Mouse (Mus musculus): ENCODE results near the gene A530016L24Rik. TPM values are rescaled to one million over a fixed set of nuclear protein-coding genes. Genes with fewer than 3 reads are reported as not detected.

A530016L24Rik gene
- polyA plus RNA-seq, 1 experiment from 2014 or later, result 0.04 TPM

GRCm38 (mm10) chr12:112510365-112510732, 21.1 kb downstream of the A530016L24Rik start:
- no peak overlapping the region for H3K4me3 ChIP-seq (ENCODE audit: low read depth, low read length)
- no peak overlapping the region for H3K4me2 ChIP-seq (ENCODE audit: low read depth, low read length)
- H3K36me3 ChIP-seq (ENCODE audit: control insufficient read depth, insufficient read depth), result no peaks in the 10 kb centered on the region
- no peaks in the 10 kb centered on the region for H3K9me3 ChIP-seq (replicated peaks; ENCODE audit: control insufficient read depth, low read length)
- ATAC-seq (ENCODE audit: low read depth), result no peak
- 24% methylated on average over 7 of the region's 7 CpGs for WGBS (ENCODE audit: insufficient replicate concordance)
- peaks cover 21% of the 10 kb centered on the region for H3K27me3 ChIP-seq (ENCODE audit: control insufficient read depth, insufficient read depth, low read depth, low read length)
- no peak overlapping the region for H3K27ac ChIP-seq (ENCODE audit: low read length)
- H3K9ac ChIP-seq (ENCODE audit: low read depth, low read length), result no peak overlapping the region
- no peaks in the 10 kb centered on the region for H3K4me1 ChIP-seq (ENCODE audit: control insufficient read depth, low read depth, low read length)

GRCm38 (mm10) chr12:112510733-112511372, 21.6 kb downstream of the A530016L24Rik start:
- Histone ChIP-seq H3K4me3 (ENCODE audit: low read depth, low read length) (no peak overlapping the region), H3K27ac (ENCODE audit: low read length) (no peak overlapping the region)

DNA sequence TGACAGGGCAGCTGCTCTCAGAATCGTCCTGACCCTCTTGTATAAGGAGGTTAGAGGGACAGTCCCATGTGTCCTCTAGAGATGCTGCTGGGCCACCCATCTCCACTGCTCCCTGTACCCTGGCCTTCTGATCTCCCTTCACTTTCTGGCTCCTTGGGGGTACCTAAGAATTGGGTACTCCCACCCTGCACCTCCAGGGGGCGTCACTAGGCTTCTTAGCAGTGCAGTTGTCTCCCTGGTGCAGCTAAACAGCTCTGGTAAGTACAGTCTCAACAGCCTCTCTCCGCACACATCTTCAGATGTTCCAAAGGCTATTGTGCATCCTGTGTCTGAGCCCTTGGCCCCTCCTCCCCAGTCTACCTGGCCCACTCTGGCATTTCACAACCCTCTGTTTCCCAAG, 25.6 kb downstream of the A530016L24Rik start:
- 43% methylated on average over 3 of the region's 3 CpGs for WGBS (ENCODE audit: insufficient replicate concordance)
- Histone ChIP-seq H3K9ac (ENCODE audit: low read depth, low read length) (no peak overlapping the region), H3K4me1 (ENCODE audit: control insufficient read depth, low read depth, low read length) (no peaks in the 10 kb centered on the region), H3K36me3 (ENCODE audit: control insufficient read depth, insufficient read depth) (no peaks in the 10 kb centered on the region), H3K4me3 (ENCODE audit: low read depth, low read length) (no peak overlapping the region), H3K27ac (ENCODE audit: low read length) (no peak overlapping the region), H3K9me3 (replicated peaks; ENCODE audit: control insufficient read depth, low read length) (no peaks in the 10 kb centered on the region), H3K27me3 (ENCODE audit: control insufficient read depth, insufficient read depth, low read depth, low read length) (peaks cover 17% of the 10 kb centered on the region), H3K4me2 (ENCODE audit: low read depth, low read length) (no peak overlapping the region)
- ATAC-seq (ENCODE audit: low read depth), result no peak

More at GRCm38 (mm10) chr12:112510733-112511372, 21.6 kb downstream of the A530016L24Rik start:
- Histone ChIP-seq H3K9ac (ENCODE audit: low read depth, low read length) (no peak overlapping the region), H3K4me2 (ENCODE audit: low read depth, low read length) (no peak overlapping the region), H3K9me3 (replicated peaks; ENCODE audit: control insufficient read depth, low read length) (no peaks in the 10 kb centered on the region), H3K27me3 (ENCODE audit: control insufficient read depth, insufficient read depth, low read depth, low read length) (peaks cover 21% of the 10 kb centered on the region), H3K4me1 (ENCODE audit: control insufficient read depth, low read depth, low read length) (no peaks in the 10 kb centered on the region), H3K36me3 (ENCODE audit: control insufficient read depth, insufficient read depth) (no peaks in the 10 kb centered on the region)
- ATAC-seq (ENCODE audit: low read depth), result no peak
- 3% methylated on average over 62 of the region's 62 CpGs for WGBS (ENCODE audit: insufficient replicate concordance)

DNA sequence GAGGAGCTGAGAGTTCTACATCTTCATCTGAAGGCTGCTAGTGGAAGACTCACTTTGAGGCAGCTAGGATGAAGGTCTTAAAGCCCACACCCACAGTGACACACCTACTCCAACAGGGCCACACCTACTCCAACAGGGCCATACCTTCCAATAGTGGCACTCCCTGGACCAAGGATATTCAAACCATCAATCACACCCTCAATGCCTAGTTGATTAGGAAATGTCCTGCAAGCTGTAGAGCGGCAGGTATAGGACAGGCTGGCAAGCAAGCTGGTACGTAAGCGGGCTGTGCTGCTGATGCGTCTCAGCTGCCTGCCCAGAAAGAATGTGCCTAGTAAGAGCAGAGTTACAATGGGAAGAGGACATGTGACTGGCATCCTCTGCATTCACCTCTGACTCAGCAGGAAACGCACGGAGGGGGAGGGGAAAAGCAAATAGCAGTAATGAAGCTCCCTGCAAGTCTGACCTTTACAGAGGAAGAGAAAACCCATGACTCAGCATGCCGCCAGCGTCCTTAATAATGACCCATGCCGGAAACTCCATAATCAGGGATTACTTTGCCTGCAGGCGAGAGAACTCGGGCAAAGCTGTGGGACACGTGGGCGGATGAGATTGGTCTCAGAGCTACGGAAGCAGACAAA, 27.6 kb downstream of the A530016L24Rik start, which contains the start of gene Tmem179:
TSS of gene Tmem179 (minus strand) at position 51 of the 641 bp plus-strand sequence.
- 8% methylated on average over 14 of the region's 14 CpGs for WGBS (ENCODE audit: insufficient replicate concordance)
- no peaks in the 10 kb centered on the region for H3K9me3 ChIP-seq (replicated peaks; ENCODE audit: control insufficient read depth, low read length)
- ATAC-seq (ENCODE audit: low read depth), result peak; percentile 59
- H3K9ac ChIP-seq (ENCODE audit: low read depth, low read length), result no peak within 1 kb of the TSS
- no peak within 1 kb of the TSS for H3K4me3 ChIP-seq (ENCODE audit: low read depth, low read length)
- no peaks in the 10 kb centered on the region for H3K4me1 ChIP-seq (ENCODE audit: control insufficient read depth, low read depth, low read length)
- H3K27ac ChIP-seq (ENCODE audit: low read length), result no peak within 1 kb of the TSS
- H3K36me3 ChIP-seq (ENCODE audit: control insufficient read depth, insufficient read depth), result no peaks in the 10 kb centered on the region
- H3K4me2 ChIP-seq (ENCODE audit: low read depth, low read length), result no peak within 1 kb of the TSS
- H3K27me3 ChIP-seq (ENCODE audit: control insufficient read depth, insufficient read depth, low read depth, low read length), result peaks cover 4% of the 10 kb centered on the region

DNA sequence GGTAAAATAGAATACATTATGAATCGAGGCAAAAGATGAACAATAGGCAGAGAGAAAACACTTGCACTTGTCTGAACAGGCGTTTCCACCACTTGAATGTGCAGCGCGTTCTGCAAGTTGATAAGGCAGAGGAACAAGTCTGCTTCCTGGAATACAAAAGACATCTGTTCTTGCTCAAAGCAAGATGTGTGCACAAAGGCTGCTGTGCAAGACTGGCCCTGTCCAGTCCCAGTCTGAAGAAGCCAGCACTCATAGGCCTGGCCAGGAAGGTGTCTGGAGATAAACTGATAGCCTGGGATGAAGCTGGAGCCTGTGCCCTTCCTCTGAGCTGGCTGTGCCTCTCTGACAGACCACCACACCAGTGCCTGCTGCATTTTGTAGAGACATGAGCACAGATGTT, 28.9 kb downstream of the A530016L24Rik start:
- 16% methylated on average over 4 of the region's 4 CpGs for WGBS (ENCODE audit: insufficient replicate concordance)
- Histone ChIP-seq H3K4me2 (ENCODE audit: low read depth, low read length) (no peak overlapping the region), H3K9ac (ENCODE audit: low read depth, low read length) (no peak overlapping the region), H3K9me3 (replicated peaks; ENCODE audit: control insufficient read depth, low read length) (no peaks in the 10 kb centered on the region), H3K36me3 (ENCODE audit: control insufficient read depth, insufficient read depth) (no peaks in the 10 kb centered on the region), H3K27ac (ENCODE audit: low read length) (no peak overlapping the region), H3K4me3 (ENCODE audit: low read depth, low read length) (no peak overlapping the region), H3K4me1 (ENCODE audit: control insufficient read depth, low read depth, low read length) (no peaks in the 10 kb centered on the region), H3K27me3 (ENCODE audit: control insufficient read depth, insufficient read depth, low read depth, low read length) (no peaks in the 10 kb centered on the region)
- peak; percentile 50 for ATAC-seq (ENCODE audit: low read depth)

GRCm38 (mm10) chr12:112533758-112534157, 44.5 kb downstream of the A530016L24Rik start:
- Histone ChIP-seq H3K9me3 (replicated peaks; ENCODE audit: control insufficient read depth, low read length) (no peaks in the 10 kb centered on the region), H3K4me1 (ENCODE audit: control insufficient read depth, low read depth, low read length) (no peaks in the 10 kb centered on the region), H3K36me3 (ENCODE audit: control insufficient read depth, insufficient read depth) (no peaks in the 10 kb centered on the region), H3K4me2 (ENCODE audit: low read depth, low read length) (no peak overlapping the region), H3K27me3 (ENCODE audit: control insufficient read depth, insufficient read depth, low read depth, low read length) (no peaks in the 10 kb centered on the region), H3K4me3 (ENCODE audit: low read depth, low read length) (no peak overlapping the region), H3K9ac (ENCODE audit: low read depth, low read length) (no peak overlapping the region), H3K27ac (ENCODE audit: low read length) (no peak overlapping the region)
- no peak for ATAC-seq (ENCODE audit: low read depth)
- WGBS (ENCODE audit: insufficient replicate concordance), result 43% methylated on average over 4 of the region's 4 CpGs

DNA sequence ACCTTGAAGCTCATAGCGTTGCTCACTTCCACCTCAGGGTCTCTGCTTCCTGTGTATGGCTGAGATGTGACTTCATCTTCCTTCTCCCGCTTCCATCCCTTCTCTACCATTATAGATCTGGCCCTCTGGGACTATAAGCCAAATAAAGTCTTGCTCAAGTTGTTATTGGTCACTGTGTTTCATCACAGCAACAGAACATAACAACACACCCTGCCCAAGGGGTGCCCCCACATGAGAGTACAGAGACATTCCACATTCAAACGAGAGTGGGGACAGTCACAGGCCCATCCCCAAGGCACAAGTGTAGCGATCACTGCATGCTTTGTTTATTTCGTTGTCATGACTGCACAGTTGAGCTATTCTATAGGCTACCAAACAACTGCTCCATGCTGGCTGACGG, 48.0 kb downstream of the A530016L24Rik start:
- no peak overlapping the region for H3K27ac ChIP-seq (ENCODE audit: low read length)
- no peak overlapping the region for H3K9ac ChIP-seq (ENCODE audit: low read depth, low read length)
- no peaks in the 10 kb centered on the region for H3K9me3 ChIP-seq (replicated peaks; ENCODE audit: control insufficient read depth, low read length)
- H3K4me1 ChIP-seq (ENCODE audit: control insufficient read depth, low read depth, low read length), result no peaks in the 10 kb centered on the region
- 57% methylated on average over 6 of the region's 6 CpGs for WGBS (ENCODE audit: insufficient replicate concordance)
- H3K36me3 ChIP-seq (ENCODE audit: control insufficient read depth, insufficient read depth), result no peaks in the 10 kb centered on the region
- ATAC-seq (ENCODE audit: low read depth), result no peak
- no peak overlapping the region for H3K4me3 ChIP-seq (ENCODE audit: low read depth, low read length)
- no peaks in the 10 kb centered on the region for H3K27me3 ChIP-seq (ENCODE audit: control insufficient read depth, insufficient read depth, low read depth, low read length)
- no peak overlapping the region for H3K4me2 ChIP-seq (ENCODE audit: low read depth, low read length)

- WGBS (ENCODE audit: insufficient replicate concordance), result 71% methylated on average over 9 of the region's 9 CpGs
- H3K27me3 ChIP-seq (ENCODE audit: control insufficient read depth, insufficient read depth, low read depth, low read length), result no peaks in the 10 kb centered on the region
- H3K9me3 ChIP-seq (replicated peaks; ENCODE audit: control insufficient read depth, low read length), result no peaks in the 10 kb centered on the region
- H3K9ac ChIP-seq (ENCODE audit: low read depth, low read length), result no peak overlapping the region
- H3K4me1 ChIP-seq (ENCODE audit: control insufficient read depth, low read depth, low read length), result no peaks in the 10 kb centered on the region
- no peak for ATAC-seq (ENCODE audit: low read depth)
- no peak overlapping the region for H3K4me2 ChIP-seq (ENCODE audit: low read depth, low read length)
- H3K27ac ChIP-seq (ENCODE audit: low read length), result no peak overlapping the region
- no peak overlapping the region for H3K4me3 ChIP-seq (ENCODE audit: low read depth, low read length)
- H3K36me3 ChIP-seq (ENCODE audit: control insufficient read depth, insufficient read depth), result no peaks in the 10 kb centered on the region
These were observed 49.1 kb downstream of the A530016L24Rik start for GRCm38 (mm10) chr12:112538356-112538755.

GRCm38 (mm10) chr12:112539466-112539965, 50.3 kb downstream of the A530016L24Rik start:
- no peak overlapping the region for H3K9ac ChIP-seq (ENCODE audit: low read depth, low read length)
- 66% methylated on average over 7 of the region's 7 CpGs for WGBS (ENCODE audit: insufficient replicate concordance)
- no peaks in the 10 kb centered on the region for H3K4me1 ChIP-seq (ENCODE audit: control insufficient read depth, low read depth, low read length)
- H3K4me2 ChIP-seq (ENCODE audit: low read depth, low read length), result no peak overlapping the region
- no peak overlapping the region for H3K27ac ChIP-seq (ENCODE audit: low read length)
- H3K36me3 ChIP-seq (ENCODE audit: control insufficient read depth, insufficient read depth), result no peaks in the 10 kb centered on the region
- no peak overlapping the region for H3K4me3 ChIP-seq (ENCODE audit: low read depth, low read length)
- no peaks in the 10 kb centered on the region for H3K27me3 ChIP-seq (ENCODE audit: control insufficient read depth, insufficient read depth, low read depth, low read length)
- H3K9me3 ChIP-seq (replicated peaks; ENCODE audit: control insufficient read depth, low read length), result no peaks in the 10 kb centered on the region
- no peak for ATAC-seq (ENCODE audit: low read depth)
